Mouse (Mus musculus) 3134 (cell line): ENCODE results near the gene Psmd1.
"Not testable (repeated sequence)": the region's sequence is repeated elsewhere in the genome, so short reads cannot be mapped to it uniquely, and the experiment has no call there.

Experiments
- DNase-seq: peaks from one replicate; pipeline ENCODE4 v3.0.0-alpha.2; 2011; ENCODE audit warnings: low spot score; ENCODE audit not compliant: insufficient read length; ENCODE audit errors: extremely low read depth

Gene Psmd1

GRCm38 (mm10) chr1:86064271-86064991, at the start of gene Psmd1:
Psmd1 (plus strand) TSS chr1:86064387.
- peak; percentile 87 for DNase-seq

GRCm38 (mm10) chr1:86015758-86016157, 48.4 kb upstream of the Psmd1 start:
- DNase-seq: not testable (repeated sequence)

GRCm38 (mm10) chr1:86016516-86016915, 47.7 kb upstream of the Psmd1 start, which contains the start of gene Spata3:
Spata3 (plus strand) TSS chr1:86016816.
- no peak for DNase-seq

GRCm38 (mm10) chr1:86018235-86019055, 45.7 kb upstream of the Psmd1 start:
- DNase-seq: peak; percentile 29

- DNase-seq: no peak
Measured at GRCm38 (mm10) chr1:86021365-86021989, 42.7 kb upstream of the Psmd1 start.

GRCm38 (mm10) chr1:86032273-86032987, 31.8 kb upstream of the Psmd1 start:
- peak; percentile 55 for DNase-seq

GRCm38 (mm10) chr1:86038191-86038951, 25.8 kb upstream of the Psmd1 start:
- DNase-seq: peak; percentile 36

GRCm38 (mm10) chr1:86040131-86040530, 24.1 kb upstream of the Psmd1 start:
- DNase-seq: no peak

GRCm38 (mm10) chr1:86040817-86041216, 23.4 kb upstream of the Psmd1 start:
- DNase-seq: no peak

- no peak for DNase-seq
Measured at GRCm38 (mm10) chr1:86045056-86045455, 19.1 kb upstream of the Psmd1 start.

- DNase-seq: no peak
Measured at GRCm38 (mm10) chr1:86045848-86046805, 18.1 kb upstream of the Psmd1 start, which contains the start of gene 2810459M11Rik. 2810459M11Rik (plus strand) TSS chr1:86045863.

- no peak for DNase-seq
Measured at GRCm38 (mm10) chr1:86046833-86047563, 17.2 kb upstream of the Psmd1 start.

GRCm38 (mm10) chr1:86048231-86048630, 16.0 kb upstream of the Psmd1 start:
- no peak for DNase-seq

GRCm38 (mm10) chr1:86048744-86049143, 15.4 kb upstream of the Psmd1 start:
- no peak for DNase-seq

GRCm38 (mm10) chr1:86053198-86053921, 10.8 kb upstream of the Psmd1 start:
- peak; percentile 71 for DNase-seq

- no peak for DNase-seq
Measured at GRCm38 (mm10) chr1:86054943-86055342, 9.2 kb upstream of the Psmd1 start.

- no peak for DNase-seq
Measured at GRCm38 (mm10) chr1:86056284-86056683, 7.9 kb upstream of the Psmd1 start.
